Mouse (Mus musculus) G1E (cell line): ENCODE results near the gene Atp6v1e1.

Source experiments
- CTCF ChIP-seq: IDR thresholded peaks from 2 replicates; pipeline ENCODE4 v1.5.1; 2012; ENCODE audit warnings: low read depth, low read length, inconsistent platforms, mixed read lengths
- TAL1 ChIP-seq: conservative IDR thresholded peaks from 2 replicates; pipeline ENCODE4 v1.6.1; 2012; ENCODE audit warnings: low read depth, low read length, inconsistent platforms, mixed read lengths

GRCm38 (mm10) chr6:120773763-120774162 is 48.8 kb downstream of the Atp6v1e1 start:
- TF ChIP-seq CTCF (no peak), TAL1 (no peak)
